Mouse (Mus musculus) MEL (cell line): ENCODE results near the gene Pcgf2. TPM values are rescaled to one million over a fixed set of nuclear protein-coding genes. Genes with fewer than 3 reads are reported as not detected.

ENCODE experiments used
- DNase-seq: peaks from one replicate; pipeline ENCODE4 v3.0.0; 2011; ENCODE audit warnings: low read depth, low spot score
- H3K27ac ChIP-seq: 2 replicates; pipeline ENCODE4 v1.5.1; 2012; ENCODE audit warnings: low read depth, mild to moderate bottlenecking, control low read depth, low read length, moderate library complexity; ENCODE audit not compliant: control insufficient read depth
- H3K27me3 ChIP-seq, 2 experiments: fragments of 150-350 bp in 1 of 2; sonication (generic) in 1 of 2; 2 replicates each; pipeline ENCODE4 v1.6.1; 2012; ENCODE audit warnings: low read length in 2 of 2, mild to moderate bottlenecking in 2 of 2, improper control_type of control experiment in 1 of 2, moderate library complexity in 1 of 2; ENCODE audit not compliant: insufficient read depth in 2 of 2, control insufficient read depth in 1 of 2
- H3K36me3 ChIP-seq, 2 experiments: 2 replicates each; pipeline ENCODE4 v1.6.1; 2012 to 2014; ENCODE audit warnings: low read length in 2 of 2, improper control_type of control experiment in 1 of 2, inconsistent platforms in 1 of 2, mild to moderate bottlenecking in 1 of 2; ENCODE audit not compliant: insufficient read depth in 2 of 2, control insufficient read depth in 1 of 2
- H3K4me1 ChIP-seq, 2 experiments: fragments of 150-350 bp in 1 of 2; sonication (generic) in 1 of 2; 2 replicates each; pipeline ENCODE4 v1.6.1; 2012; ENCODE audit warnings: low read length in 2 of 2, improper control_type of control experiment in 1 of 2, mild to moderate bottlenecking in 1 of 2; ENCODE audit not compliant: insufficient read depth in 2 of 2, control insufficient read depth in 1 of 2
- H3K4me3 ChIP-seq, 2 experiments: fragments of 150-350 bp in 1 of 2; sonication (generic) in 1 of 2; 2 replicates each; pipeline ENCODE4 v1.5.1; 2012; ENCODE audit warnings: low read depth in 2 of 2, low read length in 2 of 2, mild to moderate bottlenecking in 2 of 2, moderate library complexity in 2 of 2, control low read depth in 1 of 2, improper control_type of control experiment in 1 of 2; ENCODE audit not compliant: control insufficient read depth in 1 of 2, insufficient read depth in 1 of 2
- H3K79me2 ChIP-seq: 2 replicates; pipeline ENCODE4 v1.6.1; 2012; ENCODE audit warnings: mild to moderate bottlenecking, low read length, moderate library complexity; ENCODE audit not compliant: control insufficient read depth, poor library complexity, insufficient read depth
- H3K9ac ChIP-seq: 2 replicates; pipeline ENCODE4 v1.6.1; 2012; ENCODE audit warnings: low read depth, mild to moderate bottlenecking, control low read depth, low read length, moderate library complexity; ENCODE audit not compliant: control insufficient read depth, poor library complexity, severe bottlenecking
- H3K9me3 ChIP-seq: fragments of 150-350 bp; sonication (generic); replicated peaks from 2 replicates; pipeline ENCODE4 v1.6.1; 2012; ENCODE audit warnings: mild to moderate bottlenecking, low read length, improper control_type of control experiment, moderate library complexity; ENCODE audit not compliant: insufficient read depth
- E2F4 ChIP-seq: IDR thresholded peaks from 2 replicates; pipeline ENCODE4 v1.6.1; 2011; ENCODE audit warnings: low read depth, low read length, improper control_type of control experiment, borderline replicate concordance
- ELF1 ChIP-seq: IDR thresholded peaks from 2 replicates; pipeline ENCODE4 v1.6.1; 2014; ENCODE audit warnings: low read depth, mild to moderate bottlenecking, inconsistent platforms, low read length, improper control_type of control experiment, moderate library complexity
- EP300 ChIP-seq, 2 experiments: IDR thresholded peaks; 2 replicates each; pipeline ENCODE4 v1.6.1; 2011; ENCODE audit warnings: improper control_type of control experiment in 2 of 2, low read length in 2 of 2, low read depth in 1 of 2, mild to moderate bottlenecking in 1 of 2
- ETS1 ChIP-seq: IDR thresholded peaks from 2 replicates; pipeline ENCODE4 v1.6.1; 2012; ENCODE audit warnings: low read depth, mild to moderate bottlenecking, inconsistent platforms, low read length, improper control_type of control experiment, moderate library complexity
- GATA1 ChIP-seq: IDR thresholded peaks from 2 replicates; pipeline ENCODE4 v1.6.1; 2011; ENCODE audit warnings: low read depth, low read length, improper control_type of control experiment
- HCFC1 ChIP-seq: IDR thresholded peaks from 2 replicates; pipeline ENCODE4 v1.6.1; 2012; ENCODE audit warnings: low read depth, mild to moderate bottlenecking, inconsistent platforms, low read length, improper control_type of control experiment, moderate library complexity
- JUND ChIP-seq: IDR thresholded peaks from 2 replicates; pipeline ENCODE4 v1.6.1; 2011; ENCODE audit warnings: low read depth, mild to moderate bottlenecking, improper control_type of control experiment, low read length
- MAFK ChIP-seq: IDR thresholded peaks from 2 replicates; pipeline ENCODE4 v1.6.1; 2011; ENCODE audit warnings: low read depth, mild to moderate bottlenecking, low read length, improper control_type of control experiment, borderline replicate concordance
- MAX ChIP-seq: IDR thresholded peaks from 2 replicates; pipeline ENCODE4 v1.6.1; 2011; ENCODE audit warnings: low read length, improper control_type of control experiment
- MAZ ChIP-seq: IDR thresholded peaks from 2 replicates; pipeline ENCODE4 v1.6.1; 2012; ENCODE audit warnings: low read depth, mild to moderate bottlenecking, inconsistent platforms, low read length, improper control_type of control experiment
- MEF2A ChIP-seq: IDR thresholded peaks from 2 replicates; pipeline ENCODE4 v1.6.1; 2014; ENCODE audit warnings: low read depth, mild to moderate bottlenecking, inconsistent platforms, low read length, improper control_type of control experiment; ENCODE audit not compliant: poor library complexity, insufficient replicate concordance, severe bottlenecking; ENCODE audit errors: extremely low read depth
- MYB ChIP-seq: IDR thresholded peaks from 2 replicates; pipeline ENCODE4 v1.6.1; 2011; ENCODE audit warnings: mild to moderate bottlenecking, low read depth, low read length, improper control_type of control experiment
- NELFE ChIP-seq: IDR thresholded peaks from 2 replicates; pipeline ENCODE4 v1.6.1; 2011; ENCODE audit warnings: low read depth, low read length, improper control_type of control experiment
- NRF1 ChIP-seq: IDR thresholded peaks from 2 replicates; pipeline ENCODE4 v1.6.1; 2014; ENCODE audit warnings: low read depth, mild to moderate bottlenecking, inconsistent platforms, low read length, improper control_type of control experiment, moderate library complexity; ENCODE audit not compliant: poor library complexity, insufficient read depth, severe bottlenecking
- POLR2A ChIP-seq, 2 experiments: IDR thresholded peaks; 2 replicates each; pipeline ENCODE4 v1.6.1; 2011 to 2012; ENCODE audit warnings: low read length in 2 of 2, mild to moderate bottlenecking in 2 of 2, control low read depth in 1 of 2, improper control_type of control experiment in 1 of 2, low read depth in 1 of 2, moderate library complexity in 1 of 2; ENCODE audit not compliant: control insufficient read depth in 1 of 2, insufficient read depth in 1 of 2, poor library complexity in 1 of 2
- POLR2AphosphoS2 ChIP-seq: IDR thresholded peaks from 2 replicates; pipeline ENCODE4 v1.6.1; 2011; ENCODE audit warnings: low read length, improper control_type of control experiment
- POLR2AphosphoS5 ChIP-seq: IDR thresholded peaks from 2 replicates; pipeline ENCODE4 v1.6.1; 2012; ENCODE audit warnings: low read depth, borderline replicate concordance, mild to moderate bottlenecking, inconsistent platforms, low read length, moderate library complexity, mixed read lengths
- RAD21 ChIP-seq: IDR thresholded peaks from 2 replicates; pipeline ENCODE4 v1.6.1; 2011; ENCODE audit warnings: mild to moderate bottlenecking, low read depth, low read length, improper control_type of control experiment
- RCOR1 ChIP-seq: IDR thresholded peaks from 2 replicates; pipeline ENCODE4 v1.6.1; 2012; ENCODE audit warnings: low read depth, mild to moderate bottlenecking, inconsistent platforms, low read length, improper control_type of control experiment
- SMC3 ChIP-seq: IDR thresholded peaks from 2 replicates; pipeline ENCODE4 v1.6.1; 2011; ENCODE audit warnings: low read depth, low read length, improper control_type of control experiment
- TAL1 ChIP-seq: IDR thresholded peaks from 2 replicates; pipeline ENCODE4 v1.6.1; 2012; ENCODE audit warnings: mild to moderate bottlenecking, inconsistent platforms, low read length, moderate library complexity, mixed read lengths
- TBP ChIP-seq: IDR thresholded peaks from 2 replicates; pipeline ENCODE4 v1.8.0; 2011; ENCODE audit warnings: low read depth, low read length, improper control_type of control experiment
- TCF12 ChIP-seq: IDR thresholded peaks from 2 replicates; pipeline ENCODE4 v1.6.1; 2014; ENCODE audit warnings: low read depth, mild to moderate bottlenecking, inconsistent platforms, low read length, improper control_type of control experiment, moderate library complexity
- UBTF ChIP-seq: IDR thresholded peaks from 2 replicates; pipeline ENCODE4 v1.6.1; 2012; ENCODE audit warnings: low read depth, mild to moderate bottlenecking, inconsistent platforms, low read length, improper control_type of control experiment, moderate library complexity, borderline replicate concordance; ENCODE audit not compliant: insufficient read depth
- USF1 ChIP-seq: IDR thresholded peaks from 2 replicates; pipeline ENCODE4 v1.6.1; 2014; ENCODE audit warnings: low read depth, mild to moderate bottlenecking, inconsistent platforms, low read length, improper control_type of control experiment, moderate library complexity
- polyA plus RNA-seq, 2 experiments: library from polyadenylated mRNA; stranded (reverse) in 1 of 2; unstranded in 1 of 2; fragments of >175 nt in 1 of 2; fragments of >200 nt in 1 of 2; gene quantifications; 2 replicates each; pipeline versions ENCODE4 v1.2.1 to v1.2.4; 2012; ENCODE audit warnings: low replicate concordance in 2 of 2, low read depth in 1 of 2; ENCODE audit not compliant: insufficient read length in 2 of 2, insufficient read depth in 1 of 2, missing spikeins in 1 of 2
- total RNA-seq: library from RNA; depleted of rRNA; stranded (reverse); fragments of 300-350 nt; gene quantifications from 2 replicates; pipeline ENCODE4 v1.2.3, GENCODE M21; 2012

Pcgf2 gene
- total and polyA plus RNA-seq, 3 experiments = 12.3 to 38.7 TPM; not detected in 1

DNA sequence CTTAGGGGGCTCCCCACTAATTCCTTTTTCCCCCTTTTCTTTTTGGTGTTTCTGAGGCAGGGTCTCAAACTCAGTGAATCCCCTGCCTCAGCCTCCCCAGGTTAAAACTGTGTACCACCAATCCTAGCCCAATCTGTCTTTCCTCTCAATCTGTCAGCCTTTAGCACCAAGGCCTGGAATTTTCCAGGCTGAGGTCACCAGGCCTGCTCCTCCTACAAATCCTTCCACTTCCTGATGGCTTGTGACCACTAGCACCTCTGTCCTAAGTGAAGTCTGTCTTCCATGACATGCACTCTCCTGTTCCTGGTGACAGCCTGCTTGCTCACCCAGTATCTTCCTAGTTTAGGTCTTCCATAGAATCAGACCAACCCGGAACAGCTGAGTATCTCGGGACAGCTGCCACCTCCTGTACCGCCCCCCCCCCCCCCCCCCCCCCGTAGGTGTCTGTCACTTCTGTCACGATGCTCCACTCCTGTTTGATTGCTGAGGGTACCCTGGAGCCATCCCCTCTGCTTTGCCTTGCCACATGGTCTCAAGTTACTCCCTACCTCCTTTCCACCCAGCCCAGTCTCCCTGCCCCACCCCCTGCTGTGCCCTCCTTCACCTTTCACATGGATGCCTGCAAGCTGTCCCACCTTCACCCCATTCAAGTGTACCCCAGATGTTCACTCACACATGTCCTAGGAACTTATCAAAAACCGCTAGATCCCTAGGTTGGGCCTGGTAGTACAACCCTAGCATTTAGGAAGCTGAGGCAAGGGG is 42.9 kb downstream of the Pcgf2 start:
- Histone ChIP-seq H3K79me2 (peaks cover 4% of the 10 kb centered on the region; the same call in 1 of the 2 replicates), H3K9ac (no peak overlapping the region), H3K27ac (no peak overlapping the region), H3K27me3 (no peaks in the 10 kb centered on the region), H3K4me3 (no peak overlapping the region), H3K9me3 (no peaks in the 10 kb centered on the region), H3K36me3 (peaks cover 0 to 7% of the 10 kb centered on the region in 2 experiments; a peak in 2 of 4 replicates), H3K4me1 (peaks cover 8 to 13% of the 10 kb centered on the region in 2 experiments)
- no peak for DNase-seq
- TF ChIP-seq JUND (no peak), ETS1 (no peak), MAX (no peak), MYB (no peak), POLR2A (IDR thresholded peaks at IDR 0.05; ENCODE audit: control insufficient read depth in 1 of 2, insufficient read depth in 1 of 2, low read depth in 1 of 2, low read length in 2 of 2, poor library complexity in 1 of 2) (no peak), ELF1 (no peak), POLR2AphosphoS5 (no peak), E2F4 (no peak), EP300 (IDR thresholded peaks at IDR 0.05; ENCODE audit: low read depth in 1 of 2, low read length in 2 of 2) (no peak), MAFK (no peak), RAD21 (no peak), TAL1 (no peak), NRF1 (no peak)

DNA sequence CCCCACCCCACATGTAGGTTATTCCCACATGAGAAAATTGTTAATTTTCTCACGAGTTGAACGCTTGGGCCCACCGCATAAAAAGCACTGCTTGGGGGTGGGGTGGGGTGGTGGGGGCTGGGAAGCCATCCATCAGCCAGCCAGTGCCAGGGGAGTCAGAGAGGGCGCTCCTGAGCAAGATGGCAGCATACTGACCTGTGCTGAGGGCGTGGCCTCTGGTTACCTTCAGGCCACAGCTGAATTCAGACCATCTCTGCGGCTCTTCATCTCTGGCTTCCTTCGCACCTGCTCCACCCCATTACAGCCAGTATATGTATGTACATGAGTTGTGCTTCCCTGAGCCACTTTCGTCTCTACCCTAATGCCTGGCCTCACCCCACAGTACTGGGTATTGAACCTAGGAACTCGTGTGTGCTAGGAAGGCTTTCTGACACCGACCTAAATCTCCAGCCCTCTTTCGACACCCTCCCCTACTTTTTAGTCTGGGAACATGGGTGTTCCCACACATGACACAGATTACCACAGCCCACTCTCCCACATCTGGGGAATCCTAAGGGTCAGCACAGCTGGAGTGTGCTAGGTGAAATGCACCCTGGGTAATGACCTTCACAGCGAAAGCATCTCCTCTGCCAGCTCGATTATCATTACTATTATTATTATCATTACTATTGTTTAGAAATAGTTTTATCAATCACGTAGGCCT is 43.9 kb downstream of the Pcgf2 start:
- Histone ChIP-seq H3K27ac (no peak overlapping the region), H3K79me2 (peaks cover 4% of the 10 kb centered on the region; the same call in 1 of the 2 replicates), H3K9ac (no peak overlapping the region)
- no peak for DNase-seq
- TF ChIP-seq MAX (no peak), ELF1 (no peak), MEF2A (no peak), TBP (no peak), POLR2AphosphoS2 (no peak), TAL1 (no peak), SMC3 (no peak), MYB (no peak), POLR2AphosphoS5 (no peak), UBTF (no peak), TCF12 (no peak), MAZ (no peak), GATA1 (no peak), HCFC1 (no peak), E2F4 (no peak), RCOR1 (no peak), NELFE (no peak), USF1 (no peak)
- TF ChIP-seq, all 39 proteins: peak for 0
- H3K9me3 ChIP-seq = no peaks in the 10 kb centered on the region
- peaks cover 7 to 13% of the 10 kb centered on the region in 2 experiments for H3K4me1 ChIP-seq
- H3K36me3 ChIP-seq = peaks cover 0 to 7% of the 10 kb centered on the region in 2 experiments; a peak in 2 of 4 replicates
- no peaks in the 10 kb centered on the region for H3K27me3 ChIP-seq
- H3K4me3 ChIP-seq = no peak overlapping the region
